Mouse (Mus musculus) heart, postnatal 0 days (tissue): ENCODE results near the gene Mettl6.

Experiments used
- CTCF ChIP-seq: IDR thresholded peaks from 2 replicates; pipeline ENCODE4 v1.5.1; 2016; ENCODE audit warnings: antibody characterized with exemption, control low read depth, low read depth
- EP300 ChIP-seq: IDR thresholded peaks from 2 replicates; pipeline ENCODE4 v1.6.1; 2016; ENCODE audit warnings: antibody characterized with exemption, low read depth

- peak; percentile 65 for TF ChIP-seq CTCF
- TF ChIP-seq EP300 = no peak
Observed at GRCm38 (mm10) chr14:31519165-31519564, 24.3 kb upstream of the Mettl6 start.
